ENCODE assay signal across 23 mouse cellular contexts in genomic region chr4:33254706-33255105, GRCm38 (mm10). TPM values are rescaled to one million over a fixed set of nuclear protein-coding genes. Genes with fewer than 3 reads are reported as not detected.
"Had no signal": no experiment of that assay in that cellular context is flagged by ENCODE, and none has a peak within 500 bp of the region (broad histone marks: within the 10 kb centered on the region; RNA-seq: fewer than 3 reads in every experiment).

No protein-coding gene starts in this region.

- H3K27ac ChIP-seq: heart, adult 2 months; heart, embryonic 13.5 days; heart, embryonic 15.5 days; hindbrain, embryonic 13.5 days; hindbrain, embryonic 15.5 days; hindbrain, postnatal 0 days; intestine, embryonic 15.5 days; layer of hippocampus, adult 2 months; limb, embryonic 12.5 days; liver, embryonic 13.5 days had no signal

- H3K9me3 ChIP-seq: heart, embryonic 13.5 days; heart, embryonic 15.5 days; hindbrain, embryonic 13.5 days; hindbrain, embryonic 15.5 days; intestine, embryonic 15.5 days; limb, embryonic 12.5 days; liver, embryonic 13.5 days had no signal

- DNase-seq: gastrocnemius, postnatal 14 days; gastrocnemius, postnatal 36 days; heart, adult 11 months; heart, adult 2 months; heart, postnatal 14 days; heart, postnatal 36 days; kidney, adult 18-20 months; kidney, adult 8-10 months; kidney, postnatal 10 days; kidney, postnatal 25 days; kidney, postnatal 4 days; left cerebral cortex, postnatal 4 days; liver; liver, embryonic 13.5 days had no signal

- H3K27me3 ChIP-seq: heart, embryonic 13.5 days; heart, embryonic 15.5 days; hindbrain, embryonic 13.5 days; hindbrain, embryonic 15.5 days; intestine, embryonic 15.5 days; limb, embryonic 12.5 days; liver, embryonic 13.5 days had no signal

- H3K4me3 ChIP-seq: heart, adult 2 months; heart, embryonic 13.5 days; heart, embryonic 15.5 days; hindbrain, embryonic 13.5 days; hindbrain, embryonic 15.5 days; intestine, embryonic 15.5 days; layer of hippocampus, adult 2 months; limb, embryonic 12.5 days; liver, embryonic 13.5 days had no signal

- H3K4me1 ChIP-seq: hindbrain, embryonic 13.5 days; intestine, embryonic 15.5 days had no signal

- ATAC-seq: hindbrain, postnatal 0 days; intestine, embryonic 15.5 days; intestine, postnatal 0 days had no signal

- H3K36me3 ChIP-seq: heart, embryonic 13.5 days; heart, embryonic 15.5 days; hindbrain, embryonic 13.5 days; hindbrain, embryonic 15.5 days; intestine, embryonic 15.5 days; limb, embryonic 12.5 days; liver, embryonic 13.5 days had no signal

RNA-seq across cellular contexts. Expression of gene Srsf12, which starts 45.9 kb away (rescaled TPM):
- polyA plus RNA-seq: heart, adult 2 months had no signal
